Mouse (Mus musculus) limb, embryonic 13.5 days (tissue): ENCODE data around the gene Olfr522. TPM values are rescaled to one million over a fixed set of nuclear protein-coding genes. Genes with fewer than 3 reads are reported as not detected.

Experiments
- ATAC-seq: fragments of 200-750 bp; cut with Nextera tagmentation; 2 replicates; pipeline ENCODE4 v1.8.0; 2017; ENCODE audit warnings: low read depth, moderate number of reproducible peaks, moderate TSS enrichment; ENCODE audit not compliant: low FRiP score
- H3K27ac ChIP-seq: fragments of 300-500 bp; sonication (generic); 2 replicates; pipeline ENCODE4 v1.5.1; 2015; ENCODE audit warnings: inconsistent platforms, mild to moderate bottlenecking, moderate library complexity
- H3K27me3 ChIP-seq: fragments of 300-500 bp; sonication (generic); 2 replicates; pipeline ENCODE4 v1.6.1; 2015; ENCODE audit warnings: mild to moderate bottlenecking, inconsistent platforms
- H3K36me3 ChIP-seq: fragments of 300-500 bp; sonication (generic); 2 replicates; pipeline ENCODE4 v1.6.1; 2015; ENCODE audit warnings: inconsistent platforms, mild to moderate bottlenecking, moderate library complexity
- H3K4me1 ChIP-seq: fragments of 300-500 bp; sonication (generic); 2 replicates; pipeline ENCODE4 v1.6.1; 2015; ENCODE audit warnings: inconsistent platforms
- H3K4me2 ChIP-seq: fragments of 300-500 bp; sonication (generic); replicated peaks from 2 replicates; pipeline ENCODE4 v1.6.1; 2015; ENCODE audit warnings: inconsistent platforms, mild to moderate bottlenecking, moderate library complexity
- H3K4me3 ChIP-seq: fragments of 300-500 bp; sonication (generic); 2 replicates; pipeline ENCODE4 v1.5.1; 2015; ENCODE audit warnings: moderate library complexity, mild to moderate bottlenecking, inconsistent platforms
- H3K9ac ChIP-seq: fragments of 300-500 bp; sonication (generic); 2 replicates; pipeline ENCODE4 v1.6.1; 2015; ENCODE audit warnings: mild to moderate bottlenecking, inconsistent platforms
- H3K9me3 ChIP-seq: fragments of 300-500 bp; sonication (generic); 2 replicates; pipeline ENCODE4 v1.6.1; 2016; ENCODE audit warnings: inconsistent platforms
- WGBS: fragments of 180-500 bp; shearing (Covaris S2); methylation state at CpG from one replicate; pipeline ENCODE4 v1.1.7; 2015; 5-methylcytosine and 5-hydroxymethylcytosine counted together
- polyA plus RNA-seq: library from polyadenylated mRNA; unstranded; fragments of >200 nt; fragmentation: Nextera tagmentation; extraction: Ambion mirVana; gene quantifications from 2 replicates; pipeline ENCODE4 v1.2.1, GENCODE M21; 2015

Olfr522 gene
- polyA plus RNA-seq, 1 experiment from 2014 or later, result not detected

DNA sequence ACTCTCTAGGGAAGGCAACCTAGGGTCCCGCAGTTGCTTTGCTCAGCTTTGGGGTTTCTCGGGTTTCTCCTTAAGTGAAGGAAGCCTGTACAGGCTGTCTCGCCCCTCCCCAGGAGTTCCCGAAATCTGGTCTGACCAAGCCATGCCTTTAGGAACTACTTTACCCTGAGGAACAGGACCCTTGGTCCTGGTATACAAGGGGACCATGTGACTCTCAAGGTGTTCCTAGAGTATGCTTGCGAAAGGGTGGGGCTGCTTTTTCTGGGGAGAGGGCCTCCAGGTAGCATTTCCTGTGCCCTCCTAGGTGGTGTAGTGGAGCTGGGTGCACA lies 38.6 kb downstream of the Olfr522 start:
- 5% methylated on average over 5 of the region's 5 CpGs for WGBS
- H3K9me3 ChIP-seq, result no peaks in the 10 kb centered on the region
- peak overlapping the region; percentile 81 for H3K4me3 ChIP-seq
- H3K4me2 ChIP-seq, result peak overlapping the region; percentile 87
- H3K27ac ChIP-seq, result peak overlapping the region; percentile 63; the same call in 1 of the 2 replicates
- ATAC-seq, result peak; percentile 14; the same call in 1 of the 2 replicates
- peaks cover 18% of the 10 kb centered on the region for H3K36me3 ChIP-seq
- H3K4me1 ChIP-seq, result peaks cover 14% of the 10 kb centered on the region
- H3K27me3 ChIP-seq, result peaks cover 3% of the 10 kb centered on the region; the same call in 1 of the 2 replicates
- peak overlapping the region; percentile 85 for H3K9ac ChIP-seq

DNA sequence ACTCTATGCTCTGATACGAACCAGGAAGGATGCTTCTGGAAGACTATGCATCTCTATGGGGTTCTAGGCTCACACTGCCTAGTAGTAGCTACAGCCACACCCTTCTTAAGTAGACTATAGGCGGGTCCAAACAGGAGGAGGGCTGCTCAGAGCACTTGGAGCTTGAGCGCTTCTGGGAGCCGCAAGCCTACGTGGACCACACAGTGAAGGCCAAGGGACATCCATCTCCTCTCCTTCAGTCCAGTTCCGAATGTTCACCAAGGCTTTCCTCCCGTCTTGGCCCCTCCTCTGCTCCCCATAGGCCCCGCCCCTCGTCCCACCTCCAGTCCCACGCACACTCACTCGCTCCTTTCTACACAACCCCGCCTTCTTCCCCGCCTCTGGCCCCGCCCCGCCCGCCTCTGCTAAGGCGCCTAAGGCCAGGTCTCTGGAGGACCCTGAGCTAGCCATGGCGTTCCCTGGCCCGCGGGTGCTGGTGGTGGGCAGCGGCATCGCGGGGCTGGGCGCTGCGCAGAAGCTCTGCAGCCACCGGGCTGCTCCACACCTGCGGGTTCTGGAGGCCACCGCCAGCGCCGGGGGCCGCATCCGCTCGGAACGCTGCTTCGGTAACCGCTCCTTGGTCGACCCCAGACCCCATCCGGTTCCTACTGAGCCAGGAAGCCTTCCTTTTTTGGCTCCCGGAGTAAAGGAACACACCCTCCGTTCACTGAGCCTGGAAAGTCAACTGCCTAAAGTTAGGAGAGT lies 39.1 kb downstream of the Olfr522 start:
- 2% methylated on average over 40 of the region's 40 CpGs for WGBS
- H3K27me3 ChIP-seq, result peaks cover 3% of the 10 kb centered on the region; the same call in 1 of the 2 replicates
- peaks cover 14% of the 10 kb centered on the region for H3K4me1 ChIP-seq
- peak overlapping the region; percentile 85 for H3K9ac ChIP-seq
- peak overlapping the region; percentile 81 for H3K4me3 ChIP-seq
- peaks cover 14% of the 10 kb centered on the region for H3K36me3 ChIP-seq
- H3K27ac ChIP-seq, result peak overlapping the region; percentile 63; the same call in 1 of the 2 replicates
- H3K4me2 ChIP-seq, result peak overlapping the region; percentile 87
- no peaks in the 10 kb centered on the region for H3K9me3 ChIP-seq
- peak; percentile 98 for ATAC-seq

DNA sequence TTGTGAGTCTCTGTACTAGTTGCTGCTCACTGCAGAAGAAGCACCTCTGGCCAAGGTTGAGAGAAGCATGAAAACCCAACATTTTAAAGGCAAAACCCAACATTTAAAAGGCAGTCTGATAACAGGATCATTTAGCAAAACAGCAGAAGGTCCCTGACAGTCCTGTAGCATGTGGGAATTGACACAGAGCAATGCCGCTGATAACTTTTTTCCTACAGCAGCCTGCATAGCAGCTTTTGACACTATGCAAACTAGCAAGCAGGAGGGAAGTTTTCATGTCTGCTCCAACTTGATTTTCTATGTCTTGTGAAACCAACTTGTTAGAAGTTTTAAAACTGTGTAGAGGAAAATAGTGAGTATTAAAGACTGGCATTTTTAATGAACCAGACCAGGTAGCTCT lies 40.2 kb downstream of the Olfr522 start:
- H3K27me3 ChIP-seq, result peaks cover 3% of the 10 kb centered on the region; the same call in 1 of the 2 replicates
- peaks cover 3% of the 10 kb centered on the region; the same call in 1 of the 2 replicates for H3K36me3 ChIP-seq
- no peak overlapping the region for H3K27ac ChIP-seq
- no peak overlapping the region for H3K4me3 ChIP-seq
- 95% methylated on average over 1 of the region's 1 CpGs for WGBS
- no peak overlapping the region for H3K9ac ChIP-seq
- H3K9me3 ChIP-seq, result no peaks in the 10 kb centered on the region
- H3K4me1 ChIP-seq, result peaks cover 14% of the 10 kb centered on the region
- ATAC-seq, result no peak
- no peak overlapping the region for H3K4me2 ChIP-seq

DNA sequence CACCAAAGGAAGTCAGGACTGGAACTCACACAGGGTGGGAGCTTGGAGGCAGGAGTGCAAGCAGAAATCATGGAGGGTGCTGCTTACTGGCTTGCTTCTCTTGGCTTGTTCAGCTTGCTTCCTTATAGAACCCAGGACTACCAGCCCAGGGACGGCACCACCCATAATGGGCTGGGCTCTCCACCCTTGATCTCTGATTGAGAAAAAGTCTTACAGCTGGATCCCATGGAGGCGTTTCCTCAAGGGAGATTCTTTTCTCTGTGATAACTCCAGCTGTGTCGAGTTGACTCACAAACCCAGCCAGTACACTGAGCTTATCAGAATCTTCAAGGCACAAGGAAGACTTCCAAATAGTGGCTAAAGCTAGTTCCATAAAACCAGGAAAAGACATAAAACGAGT lies 41.8 kb downstream of the Olfr522 start:
- WGBS, result 37% methylated on average over 4 of the region's 4 CpGs
- no peaks in the 10 kb centered on the region for H3K36me3 ChIP-seq
- ATAC-seq, result no peak
- no peak overlapping the region for H3K4me2 ChIP-seq
- peaks cover 14% of the 10 kb centered on the region for H3K4me1 ChIP-seq
- H3K9me3 ChIP-seq, result no peaks in the 10 kb centered on the region
- H3K27me3 ChIP-seq, result peaks cover 3% of the 10 kb centered on the region; the same call in 1 of the 2 replicates
- no peak overlapping the region for H3K27ac ChIP-seq
- no peak overlapping the region for H3K4me3 ChIP-seq
- no peak overlapping the region for H3K9ac ChIP-seq

DNA sequence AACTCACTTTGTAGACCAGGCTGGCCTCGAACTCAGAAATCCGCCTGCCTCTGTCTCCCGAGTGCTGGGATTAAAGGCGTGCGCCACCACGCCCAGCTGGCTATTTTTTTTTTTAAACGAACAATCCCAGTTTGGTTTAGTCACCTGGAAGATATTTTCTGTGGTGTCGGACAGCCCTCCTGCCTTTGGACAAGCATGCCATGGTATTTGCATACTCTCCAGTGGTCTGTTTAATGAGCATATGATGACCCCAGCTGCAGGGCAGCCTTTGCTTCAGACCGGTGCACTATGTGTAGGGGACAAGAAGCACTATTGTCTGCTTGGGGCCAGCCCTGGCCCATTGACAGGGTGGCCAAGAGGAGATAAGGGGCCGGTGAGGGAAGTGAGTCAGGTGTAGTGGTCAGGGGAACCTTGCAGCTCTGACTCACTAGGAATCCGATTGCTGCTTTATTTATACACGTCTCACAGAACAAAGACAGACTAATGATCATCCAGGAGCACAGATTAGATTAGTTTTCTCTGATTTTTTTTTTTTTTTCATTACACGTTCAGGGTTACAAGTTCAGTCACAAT lies 43.1 kb downstream of the Olfr522 start:
- Histone ChIP-seq H3K4me2 (no peak overlapping the region), H3K27ac (no peak overlapping the region), H3K4me3 (no peak overlapping the region), H3K36me3 (no peaks in the 10 kb centered on the region), H3K4me1 (peaks cover 7% of the 10 kb centered on the region), H3K27me3 (peaks cover 3% of the 10 kb centered on the region; the same call in 1 of the 2 replicates), H3K9me3 (no peaks in the 10 kb centered on the region), H3K9ac (no peak overlapping the region)
- WGBS, result 81% methylated on average over 13 of the region's 13 CpGs
- ATAC-seq, result no peak

DNA sequence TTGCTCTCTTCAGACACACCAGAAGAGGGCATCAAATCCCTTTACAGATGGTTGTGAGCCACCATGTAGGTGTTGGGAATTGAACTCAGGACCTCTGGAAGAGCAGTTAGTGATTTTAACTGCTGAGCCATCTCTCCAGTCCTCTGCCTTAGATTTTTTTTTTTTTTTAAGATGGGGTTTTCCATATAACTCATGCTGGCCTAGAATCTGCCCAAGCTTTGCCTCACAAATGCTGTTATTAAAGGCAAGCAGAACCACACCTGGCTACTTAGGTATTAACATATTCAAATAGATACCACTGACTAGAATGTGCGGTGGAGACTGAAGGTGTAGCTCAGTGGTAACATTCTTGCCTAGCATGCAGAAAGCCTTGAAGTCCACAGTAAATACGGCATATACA lies 44.1 kb downstream of the Olfr522 start:
- no peak overlapping the region for H3K4me2 ChIP-seq
- no peak overlapping the region for H3K9ac ChIP-seq
- ATAC-seq, result no peak
- peaks cover 5% of the 10 kb centered on the region; the same call in 1 of the 2 replicates for H3K4me1 ChIP-seq
- H3K4me3 ChIP-seq, result no peak overlapping the region
- no peaks in the 10 kb centered on the region for H3K9me3 ChIP-seq
- no peak overlapping the region for H3K27ac ChIP-seq
- no peaks in the 10 kb centered on the region for H3K36me3 ChIP-seq
- 88% methylated on average over 2 of the region's 2 CpGs for WGBS
- peaks cover 3% of the 10 kb centered on the region; the same call in 1 of the 2 replicates for H3K27me3 ChIP-seq

DNA sequence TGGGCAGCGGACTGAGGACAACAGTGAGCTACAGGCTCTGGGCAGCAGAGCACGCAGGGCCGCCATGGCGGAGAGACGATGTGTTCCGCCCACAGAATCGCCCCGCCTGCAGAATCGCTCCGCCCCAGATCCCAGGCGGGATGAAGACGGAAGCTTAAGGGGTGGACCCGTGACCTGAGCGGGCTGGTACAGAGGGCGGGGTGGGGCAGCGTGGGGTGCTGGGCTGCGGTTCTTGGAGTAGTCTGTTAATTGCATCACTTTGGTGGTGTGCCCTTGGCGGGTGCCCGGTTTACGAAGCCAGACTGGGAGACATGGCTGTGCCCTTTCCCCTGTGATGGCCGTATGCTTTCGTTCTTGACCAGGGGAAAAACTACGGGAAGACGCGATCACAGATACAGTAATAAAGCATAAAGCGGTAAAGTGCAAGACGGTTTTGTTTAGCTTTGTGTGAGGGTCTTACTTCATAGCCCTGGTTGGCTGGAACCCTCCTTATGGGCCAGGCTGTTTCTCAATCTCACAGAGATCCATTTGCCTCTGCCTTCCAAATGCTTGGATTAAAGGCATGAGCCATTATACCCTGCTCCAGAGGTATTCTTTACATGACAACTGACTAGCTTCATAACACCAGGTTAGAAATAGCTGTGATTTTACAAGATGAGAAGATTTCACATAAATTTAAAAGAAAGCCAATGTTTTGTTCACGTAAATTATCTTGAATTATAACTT lies 48.1 kb downstream of the Olfr522 start, which contains the start of gene Echs1:
Echs1 (minus strand) TSS at position 148 of the 726 bp plus-strand sequence.
- peak within 1 kb of the TSS; percentile 79 for H3K4me3 ChIP-seq
- H3K4me1 ChIP-seq, result peaks cover 11% of the 10 kb centered on the region; the same call in 1 of the 2 replicates
- H3K4me2 ChIP-seq, result peak within 1 kb of the TSS; percentile 89
- peaks cover 16% of the 10 kb centered on the region for H3K36me3 ChIP-seq
- H3K27ac ChIP-seq, result peak within 1 kb of the TSS; percentile 73
- peak within 1 kb of the TSS; percentile 84 for H3K9ac ChIP-seq
- ATAC-seq, result peak; percentile 94
- no peaks in the 10 kb centered on the region for H3K27me3 ChIP-seq
- no peaks in the 10 kb centered on the region for H3K9me3 ChIP-seq
- WGBS, result 4% methylated on average over 28 of the region's 28 CpGs

DNA sequence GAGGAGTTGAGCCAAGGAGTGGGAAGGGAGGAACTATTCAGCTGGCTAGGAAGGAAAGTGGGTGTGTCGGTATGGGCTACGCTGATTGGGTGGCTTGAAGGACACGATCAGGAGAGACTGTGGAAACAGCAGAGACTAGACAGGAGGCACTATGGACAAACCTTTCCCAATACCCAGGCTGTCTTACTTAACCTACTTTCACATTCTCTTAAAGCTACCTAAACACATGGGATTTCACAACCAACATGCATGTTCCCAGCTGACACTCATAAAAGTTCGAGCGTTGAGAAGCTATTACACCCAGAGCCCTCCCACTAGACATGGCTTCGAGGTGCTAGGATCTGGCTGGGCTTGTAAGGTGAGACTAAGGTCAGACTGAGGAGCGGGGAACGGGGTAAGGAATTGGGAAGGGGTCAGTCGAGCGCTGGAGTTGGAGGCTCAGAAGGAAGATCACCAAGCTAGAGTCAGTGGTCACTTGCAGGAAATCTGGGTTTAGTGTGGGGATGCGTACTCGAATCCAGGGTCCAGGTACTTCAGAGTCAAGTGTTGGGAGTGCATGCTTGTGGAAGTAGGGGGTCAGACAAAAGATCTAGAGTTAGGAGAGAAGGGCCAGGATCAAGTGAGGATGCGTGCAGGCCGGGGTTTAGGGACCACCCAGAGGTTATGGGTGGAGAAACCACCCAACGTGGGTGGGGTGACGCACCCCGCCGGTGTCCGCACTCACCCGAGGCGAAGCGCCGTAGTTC lies 48.8 kb downstream of the Olfr522 start, which contains the start of gene Paox:
Paox (plus strand) TSS at position 217 of the 746 bp plus-strand sequence.
- H3K4me1 ChIP-seq, result peaks cover 11% of the 10 kb centered on the region; the same call in 1 of the 2 replicates
- peaks cover 23% of the 10 kb centered on the region for H3K36me3 ChIP-seq
- under 1% methylated on average over 23 of the region's 23 CpGs for WGBS
- H3K9me3 ChIP-seq, result no peaks in the 10 kb centered on the region
- H3K9ac ChIP-seq, result peak within 1 kb of the TSS; percentile 84
- peak; percentile 77 for ATAC-seq
- no peaks in the 10 kb centered on the region for H3K27me3 ChIP-seq
- H3K4me3 ChIP-seq, result peak within 1 kb of the TSS; percentile 79
- H3K27ac ChIP-seq, result peak within 1 kb of the TSS; percentile 73
- H3K4me2 ChIP-seq, result peak within 1 kb of the TSS; percentile 89

DNA sequence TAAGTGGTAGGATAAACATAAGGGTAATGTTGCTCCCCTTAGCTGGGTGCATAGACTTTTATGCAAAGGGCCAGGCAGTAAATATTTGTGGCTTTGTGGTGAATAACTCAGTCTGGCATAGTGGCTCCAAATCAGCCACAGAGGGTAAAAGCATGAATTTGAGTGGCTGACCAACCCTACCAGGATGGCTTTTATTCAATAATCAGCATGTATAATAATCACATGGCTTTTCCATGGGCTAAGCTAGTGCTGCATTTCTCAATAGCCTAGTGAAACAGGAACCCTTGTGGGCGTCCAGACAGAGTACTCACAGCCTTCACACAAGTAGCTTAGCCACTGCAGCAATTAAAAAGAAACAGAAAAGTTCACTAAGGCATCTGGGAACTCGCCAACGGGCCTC lies 52.6 kb downstream of the Olfr522 start:
- ATAC-seq, result no peak
- Histone ChIP-seq H3K4me2 (no peak overlapping the region), H3K36me3 (peaks cover 61% of the 10 kb centered on the region)

More for the DNA sequence above, 52.6 kb downstream of the Olfr522 start:
- no peak overlapping the region for H3K27ac ChIP-seq
- H3K9ac ChIP-seq, result no peak overlapping the region
- H3K9me3 ChIP-seq, result no peaks in the 10 kb centered on the region
- peaks cover 11% of the 10 kb centered on the region; the same call in 1 of the 2 replicates for H3K4me1 ChIP-seq
- WGBS, result 66% methylated on average over 3 of the region's 3 CpGs
- H3K27me3 ChIP-seq, result no peaks in the 10 kb centered on the region
- no peak overlapping the region for H3K4me3 ChIP-seq
